In the genomic region with DNA sequence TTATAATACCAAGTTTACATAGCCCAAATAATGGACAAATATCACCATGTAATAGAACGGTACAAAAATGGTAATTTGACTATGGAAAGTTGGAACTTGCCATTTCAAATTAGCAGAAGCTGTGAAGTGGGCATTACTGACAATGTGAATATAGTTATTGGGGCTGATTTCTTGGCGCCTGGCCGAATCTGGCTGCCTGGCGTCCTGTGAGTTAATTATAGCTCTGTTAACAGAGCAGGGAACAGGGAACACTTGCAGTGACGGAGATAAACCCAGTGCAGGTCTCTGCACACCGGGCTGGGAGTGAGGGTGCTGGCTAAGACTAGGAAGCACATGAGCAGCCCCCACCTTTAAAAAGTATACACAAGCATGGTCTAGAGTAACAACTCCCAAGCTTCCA, we compare ENCODE assay signal across 13 mouse cellular contexts.
DNase-seq lines count a peak whose midpoint lies in the region; ATAC-seq and TF ChIP-seq lines count a peak whose summit lies in the region.
"Had no signal": no experiment of that assay in that cellular context is flagged by ENCODE, and none has a peak within 500 bp of the region (broad histone marks: within the 10 kb centered on the region; RNA-seq: fewer than 3 reads in every experiment).

No protein-coding gene starts in this region.

- no peak overlapping the region for H3K27ac ChIP-seq in cerebellum, adult 2 months (ENCODE audit: insufficient read depth, low read length)
- H3K27ac ChIP-seq in gastrocnemius, adult 2 months: peak overlapping the region; percentile 80
- H3K27ac ChIP-seq in heart, postnatal 0 days (ENCODE audit: low read depth): peak overlapping the region; percentile 91
- H3K27ac ChIP-seq in liver, embryonic 12.5 days: no peak overlapping the region
- H3K27ac ChIP-seq in lung, postnatal 0 days (ENCODE audit: low read length): no peak overlapping the region
- H3K27ac ChIP-seq: hindbrain, embryonic 13.5 days; limb, embryonic 13.5 days had no signal

- no peaks in the 10 kb centered on the region for H3K9me3 ChIP-seq in heart, postnatal 0 days (replicated peaks; ENCODE audit: control insufficient read depth, low read length)
- no peaks in the 10 kb centered on the region for H3K9me3 ChIP-seq in liver, embryonic 12.5 days (replicated peaks)
- no peaks in the 10 kb centered on the region for H3K9me3 ChIP-seq in lung, postnatal 0 days (ENCODE audit: low read length)
- H3K9me3 ChIP-seq: hindbrain, embryonic 13.5 days; limb, embryonic 13.5 days had no signal

- peak; percentile 76 for ATAC-seq in heart, postnatal 0 days (ENCODE audit: insufficient read depth, low read depth)
- ATAC-seq in erythroblast, adult 5-6 weeks (replicated peaks; ENCODE audit: low FRiP score, poor library complexity, severe bottlenecking): no peak
- no peak for ATAC-seq in liver, embryonic 12.5 days
- no peak for ATAC-seq in lung, postnatal 0 days

- H3K4me3 ChIP-seq in cerebellum, adult 2 months (replicated peaks; ENCODE audit: insufficient read depth, low read depth, low read length): no peak overlapping the region
- H3K4me3 ChIP-seq in gastrocnemius, adult 2 months: peak overlapping the region; percentile 11; the same call in 1 of the 2 replicates
- no peak overlapping the region for H3K4me3 ChIP-seq in heart, postnatal 0 days (ENCODE audit: low read depth, low read length)
- H3K4me3 ChIP-seq in liver, embryonic 12.5 days: no peak overlapping the region
- no peak overlapping the region for H3K4me3 ChIP-seq in lung, postnatal 0 days (ENCODE audit: low read depth, low read length)
- H3K4me3 ChIP-seq: erythroblast, embryonic 14.5 days; hindbrain, embryonic 13.5 days; limb, embryonic 13.5 days; myocyte had no signal

- no peak overlapping the region for H3K9ac ChIP-seq in heart, postnatal 0 days (replicated peaks; ENCODE audit: low read depth, low read length)
- H3K9ac ChIP-seq in liver, embryonic 12.5 days: no peak overlapping the region
- H3K9ac ChIP-seq in lung, postnatal 0 days (replicated peaks; ENCODE audit: low read depth): no peak overlapping the region
- H3K9ac ChIP-seq: hindbrain, embryonic 13.5 days; limb, embryonic 13.5 days had no signal

- 15% methylated on average over 6 of the region's 6 CpGs for WGBS in cerebellum, adult 2 months
- WGBS in heart, postnatal 0 days: 17% methylated on average over 6 of the region's 6 CpGs
- WGBS in liver, embryonic 12.5 days (ENCODE audit: insufficient replicate concordance): 65% methylated on average over 6 of the region's 6 CpGs
- WGBS in lung, postnatal 0 days: 39% methylated on average over 6 of the region's 6 CpGs

- peaks cover 59% of the 10 kb centered on the region for H3K4me1 ChIP-seq in cerebellum, adult 2 months (ENCODE audit: control insufficient read depth, insufficient read depth, low read length)
- peaks cover 83% of the 10 kb centered on the region for H3K4me1 ChIP-seq in heart, postnatal 0 days (ENCODE audit: control insufficient read depth, insufficient read depth)
- peaks cover 58% of the 10 kb centered on the region for H3K4me1 ChIP-seq in liver, embryonic 12.5 days
- peaks cover 37% of the 10 kb centered on the region; the same call in 1 of the 2 replicates for H3K4me1 ChIP-seq in lung, postnatal 0 days (ENCODE audit: insufficient read depth, low read depth, low read length)

- peak; percentile 41 to 52 for DNase-seq in layer of hippocampus, postnatal 10 days (ENCODE audit: low spot score in 2 of 2)
- no peak for DNase-seq in layer of hippocampus, postnatal 36 days
- peak; percentile 73 to 78 for DNase-seq in cerebellum, adult 2 months
- DNase-seq in gastrocnemius, adult 2 months: peak; percentile 81
- DNase-seq in heart, postnatal 0 days (ENCODE audit: low spot score): peak; percentile 85
- no peak for DNase-seq in lung, postnatal 0 days (ENCODE audit: low spot score)
- DNase-seq: lung, postnatal 4 days had no signal

- intact Hi-C loops in gastrocnemius, adult 2 months (cut with DNase I): loop anchor here (5.0 kb wide), 1 partner anchor 65 kb away; no protein-coding TSS in a partner anchor

- no peaks in the 10 kb centered on the region for H3K27me3 ChIP-seq in cerebellum, adult 2 months (ENCODE audit: control insufficient read depth, insufficient read depth, low read length)
- H3K27me3 ChIP-seq in heart, postnatal 0 days (ENCODE audit: control insufficient read depth, insufficient read depth, low read length): no peaks in the 10 kb centered on the region
- no peaks in the 10 kb centered on the region for H3K27me3 ChIP-seq in liver, embryonic 12.5 days (replicated peaks)
- H3K27me3 ChIP-seq in lung, postnatal 0 days (replicated peaks; ENCODE audit: insufficient read depth, low read length): no peaks in the 10 kb centered on the region
- H3K27me3 ChIP-seq: hindbrain, embryonic 13.5 days had no signal

- no peaks in the 10 kb centered on the region for H3K36me3 ChIP-seq in heart, postnatal 0 days (replicated peaks; ENCODE audit: control insufficient read depth, insufficient read depth, low read length)
- 0 out of 2 replicates have a peak, but pooled peaks cover 3% of the 10 kb centered on the region for H3K36me3 ChIP-seq in liver, embryonic 12.5 days
- no peaks in the 10 kb centered on the region for H3K36me3 ChIP-seq in lung, postnatal 0 days (ENCODE audit: insufficient read depth, low read length)
- H3K36me3 ChIP-seq: hindbrain, embryonic 13.5 days had no signal

- no peak for TF ChIP-seq EP300 in heart, postnatal 0 days (IDR thresholded peaks at IDR 0.05; ENCODE audit: low read depth)
- no peak; the same call in 1 of the 2 replicates for TF ChIP-seq EP300 in lung, postnatal 0 days (IDR thresholded peaks at IDR 0.05)

- H3K4me2 ChIP-seq in heart, postnatal 0 days (ENCODE audit: low read depth, low read length): no peak overlapping the region
- H3K4me2 ChIP-seq in liver, embryonic 12.5 days: no peak overlapping the region
- no peak overlapping the region for H3K4me2 ChIP-seq in lung, postnatal 0 days (replicated peaks; ENCODE audit: low read depth, low read length)
- H3K4me2 ChIP-seq: hindbrain, embryonic 13.5 days; limb, embryonic 13.5 days had no signal

- no peak for TF ChIP-seq POLR2A in cerebellum, adult 2 months (IDR thresholded peaks at IDR 0.05; ENCODE audit: borderline replicate concordance, insufficient read depth, low read length)

- no peak for TF ChIP-seq CTCF in cerebellum, adult 2 months (IDR thresholded peaks at IDR 0.05; ENCODE audit: borderline replicate concordance, insufficient read depth, low read depth, low read length)
- no peak for TF ChIP-seq CTCF in gastrocnemius, adult 2 months (IDR thresholded peaks at IDR 0.05)
- TF ChIP-seq CTCF in heart, postnatal 0 days (IDR thresholded peaks at IDR 0.05; ENCODE audit: low read depth): no peak
- no peak for TF ChIP-seq CTCF in lung, postnatal 0 days (IDR thresholded peaks at IDR 0.05)

Comparison
In these comparisons a context has a peak if more than half of its experiments do, and no peak if none do; other contexts are left out.
1. DNase-seq: peak in layer of hippocampus, postnatal 10 days (2 of 2), cerebellum, adult 2 months (2 of 2), gastrocnemius, adult 2 months (single experiment) and heart, postnatal 0 days (single experiment); none in layer of hippocampus, postnatal 36 days (0 of 2) and lung, postnatal 0 days (single experiment).
2. H3K27ac ChIP-seq: peak in gastrocnemius, adult 2 months (single experiment) and heart, postnatal 0 days (single experiment); none in cerebellum, adult 2 months (single experiment), liver, embryonic 12.5 days (single experiment) and lung, postnatal 0 days (single experiment).